Mouse (Mus musculus): ENCODE measurements around the gene Sele.
"Not testable (repeated sequence)": the region's sequence is repeated elsewhere in the genome, so short reads cannot be mapped to it uniquely, and the experiment has no call there.

Gene Sele

GRCm38 (mm10) chr1:164047934-164048333 is at the start of gene Sele:
TSS of gene Sele (plus strand) at chr1:164048234.
- DNase-seq, result no peak

- DNase-seq, result no peak
Observed at GRCm38 (mm10) chr1:164001831-164002452, 46.1 kb upstream of the Sele start.

GRCm38 (mm10) chr1:164004311-164004710 is 43.7 kb upstream of the Sele start:
- no peak for DNase-seq

GRCm38 (mm10) chr1:164009235-164009634 is 38.8 kb upstream of the Sele start:
- peak; percentile 13 to 27 for DNase-seq

GRCm38 (mm10) chr1:164014616-164015015 is 33.4 kb upstream of the Sele start:
- DNase-seq, result no peak

GRCm38 (mm10) chr1:164018221-164018896 is 29.7 kb upstream of the Sele start:
- no peak for DNase-seq

GRCm38 (mm10) chr1:164019789-164020188 is 28.2 kb upstream of the Sele start:
- DNase-seq, result no peak

- DNase-seq, result not testable (repeated sequence)
Observed at GRCm38 (mm10) chr1:164020746-164021145, 27.3 kb upstream of the Sele start.

GRCm38 (mm10) chr1:164022106-164022505 is 25.9 kb upstream of the Sele start:
- not testable (repeated sequence) for DNase-seq

- no peak for DNase-seq
Observed at GRCm38 (mm10) chr1:164025685-164026084, 22.3 kb upstream of the Sele start.

GRCm38 (mm10) chr1:164027416-164027815 is 20.6 kb upstream of the Sele start:
- DNase-seq, result peak; percentile 12 to 39

GRCm38 (mm10) chr1:164040385-164041135 is 7.5 kb upstream of the Sele start:
- no peak for DNase-seq

GRCm38 (mm10) chr1:164043549-164043948 is 4.5 kb upstream of the Sele start:
- DNase-seq, result no peak

GRCm38 (mm10) chr1:164053561-164053960 is 5.5 kb downstream of the Sele start:
- no peak for DNase-seq

- DNase-seq, result no peak
Observed at GRCm38 (mm10) chr1:164054800-164055199, 6.8 kb downstream of the Sele start.

- no peak for DNase-seq
Observed at GRCm38 (mm10) chr1:164060071-164060470, 12.0 kb downstream of the Sele start.

- DNase-seq, result no peak
Observed at GRCm38 (mm10) chr1:164061278-164061677, 13.2 kb downstream of the Sele start.

GRCm38 (mm10) chr1:164061925-164062324 is 13.9 kb downstream of the Sele start, which contains the start of gene Sell:
TSS of gene Sell (plus strand) at chr1:164061982.
- peak; percentile 78 to 87 for DNase-seq

GRCm38 (mm10) chr1:164062856-164063255 is 14.8 kb downstream of the Sele start:
- no peak for DNase-seq

GRCm38 (mm10) chr1:164063745-164064144 is 15.7 kb downstream of the Sele start:
- DNase-seq, result peak; percentile 40 to 49

GRCm38 (mm10) chr1:164069261-164069660 is 21.2 kb downstream of the Sele start:
- no peak for DNase-seq

- DNase-seq, result no peak
Observed at GRCm38 (mm10) chr1:164070461-164070860, 22.4 kb downstream of the Sele start.

GRCm38 (mm10) chr1:164071111-164071510 is 23.1 kb downstream of the Sele start:
- DNase-seq, result peak; percentile 64 to 77

- DNase-seq, result peak; percentile 48 to 52
Observed at GRCm38 (mm10) chr1:164072001-164072400, 24.0 kb downstream of the Sele start.

All from thymus, postnatal 36 days (tissue).